8 mouse cellular contexts compared by ENCODE assay signal in genomic region chr5:92392542-92392941, GRCm38 (mm10). TPM values are rescaled to one million over a fixed set of nuclear protein-coding genes. Genes with fewer than 3 reads are reported as not detected.
DNase-seq lines count a peak whose midpoint lies in the region; ATAC-seq and TF ChIP-seq lines count a peak whose summit lies in the region.

No protein-coding gene starts in this region.

- H3K4me3 ChIP-seq in gastrocnemius, adult 2 months = peak overlapping the region; percentile 68
- peak overlapping the region; percentile 23 for H3K4me3 ChIP-seq in liver, postnatal 0 days (ENCODE audit: low read depth, low read length)

- H3K27me3 ChIP-seq in liver, postnatal 0 days (ENCODE audit: insufficient read depth, low read length) = peaks cover 9% of the 10 kb centered on the region

- H3K27ac ChIP-seq in gastrocnemius, adult 2 months = peak overlapping the region; percentile 91
- no peak overlapping the region for H3K27ac ChIP-seq in liver, postnatal 0 days (ENCODE audit: low read depth)

- no peak for TF ChIP-seq EP300 in liver, postnatal 0 days (IDR thresholded peaks at IDR 0.05; ENCODE audit: low read depth)

- WGBS in liver, postnatal 0 days (ENCODE audit: insufficient replicate concordance) = 39% methylated on average over 18 of the region's 18 CpGs

- H3K4me1 ChIP-seq in liver, postnatal 0 days (ENCODE audit: insufficient read depth) = no peaks in the 10 kb centered on the region

- intact Hi-C loops in gastrocnemius, adult 2 months (cut with DNase I) = no loop called here
- intact Hi-C loops in gastrocnemius, postnatal 36 days (cut with DNase I) = no loop called here

- no peaks in the 10 kb centered on the region for H3K9me3 ChIP-seq in liver, postnatal 0 days (ENCODE audit: low read length)

- H3K4me2 ChIP-seq in liver, postnatal 0 days (ENCODE audit: low read depth, low read length) = peak overlapping the region; percentile 58

- H3K9ac ChIP-seq in liver, postnatal 0 days (replicated peaks) = no peak overlapping the region

- no peaks in the 10 kb centered on the region for H3K36me3 ChIP-seq in liver, postnatal 0 days (replicated peaks; ENCODE audit: insufficient read depth, low read length)

- DNase-seq in gastrocnemius, adult 2 months = no peak
- DNase-seq in gastrocnemius, postnatal 36 days = no peak
- DNase-seq in liver, postnatal 0 days = no peak
- DNase-seq in c-Kit-positive CD71-positive TER-119-positive erythroid progenitor cells, embryonic 14.5 days (ENCODE audit: low spot score) = no peak
- no peak for DNase-seq in urinary bladder, postnatal 36 days (ENCODE audit: low spot score in 2 of 2)
- no peak for DNase-seq in lung, postnatal 10 days

- TF ChIP-seq CTCF in gastrocnemius, adult 2 months (IDR thresholded peaks at IDR 0.05) = no peak
- no peak for TF ChIP-seq CTCF in liver, postnatal 0 days (IDR thresholded peaks at IDR 0.05; ENCODE audit: low read depth)

- ATAC-seq in CD4-positive, CD25-positive, alpha-beta regulatory T cell, adult 4 months = peak; percentile 63
- ATAC-seq in hematopoietic stem cell, adult 5-6 weeks (replicated peaks in 1 of 2; ENCODE audit: insufficient read depth in 1 of 2, low FRiP score in 2 of 2, low TSS enrichment in 1 of 2, low read depth in 1 of 2, poor library complexity in 2 of 2, severe bottlenecking in 2 of 2) = peak; percentile 25 to 39; a peak in 2 of 4 replicates
- ATAC-seq in liver, postnatal 0 days = no peak

RNA-seq across cellular contexts. Expression of gene Nup54, which starts 42.5 kb away (rescaled TPM):
- total RNA-seq in gastrocnemius, adult 2 months (2021) = 10 to 100 TPM in 1 of 2 experiments, 1 to 10 TPM in 1; 8.9 to 12.5 TPM
- total RNA-seq in gastrocnemius, postnatal 36 days (2021) = 1 to 10 TPM; 8.1 to 8.2 TPM
- polyA plus RNA-seq in CD4-positive, CD25-positive, alpha-beta regulatory T cell, adult 4 months (2017; shearing (Covaris generic)) = 10 to 100 TPM; 41.3 to 42.7 TPM
- 61.3 and 76.1 TPM in 2 replicates for total RNA-seq in hematopoietic stem cell, adult 5-6 weeks (2017)
- polyA plus RNA-seq in liver, postnatal 0 days (2015; fragmentation: Nextera tagmentation; extraction: Ambion mirVana) = 14.4 and 15.2 TPM in 2 replicates

RNA-seq across cellular contexts. Expression of gene Cxcl10, which starts 43.9 kb away (rescaled TPM):
- not detected for total RNA-seq in gastrocnemius, adult 2 months (2021)
- total RNA-seq in gastrocnemius, postnatal 36 days (2021) = under 1 TPM in 1 of 2 experiments, not detected in 1; 0.23 TPM
- 10 to 100 TPM; 12.1 to 23.6 TPM for polyA plus RNA-seq in CD4-positive, CD25-positive, alpha-beta regulatory T cell, adult 4 months (2017; shearing (Covaris generic))
- total RNA-seq in hematopoietic stem cell, adult 5-6 weeks (2017) = 3.2 and 6.3 TPM in 2 replicates
- 7.5 and 8.0 TPM in 2 replicates for polyA plus RNA-seq in liver, postnatal 0 days (2015; fragmentation: Nextera tagmentation; extraction: Ambion mirVana)
